Mouse (Mus musculus) adrenal gland, postnatal 4 days (tissue): ENCODE results near the gene Gpr1. TPM values are rescaled to one million over a fixed set of nuclear protein-coding genes. Genes with fewer than 3 reads are reported as not detected.

Experiments
- DNase-seq, 2 experiments: peaks; one replicate each; pipeline ENCODE4 v3.0.0; 2021 to 2022; ENCODE audit warnings: low spot score in 2 of 2, mixed read lengths in 2 of 2
- long read RNA-seq, 2 experiments: library from polyadenylated mRNA; stranded (forward); transcript quantifications; one replicate each; pipeline ENCODE4 v2.0.0; 2021
- total RNA-seq, 2 experiments: library from RNA; stranded (reverse); gene quantifications; 2 replicates each; pipeline ENCODE4 v1.2.3; 2021

The Gpr1 gene
- under 1 TPM; 0.20 to 0.53 TPM for total RNA-seq
- long read RNA-seq, experiment 1, result 0 reads
- long read RNA-seq, experiment 2, result 0 reads

DNA sequence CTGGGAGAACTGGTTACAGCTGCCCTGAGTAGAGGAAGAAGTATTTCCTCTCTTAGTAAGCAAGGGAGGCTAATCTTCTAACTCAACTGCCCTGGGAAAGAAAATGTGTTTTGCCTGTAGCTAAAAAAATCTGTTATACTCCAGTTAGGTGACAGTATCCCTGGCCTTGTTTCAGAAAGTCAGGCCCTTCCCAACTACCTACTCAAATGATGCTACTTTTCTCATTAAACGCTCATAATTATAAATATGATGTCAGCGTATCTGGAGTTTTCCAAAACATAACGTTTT, at the start of gene Gpr1:
Gpr1 (minus strand) TSS at position 273 of the 288 bp plus-strand sequence.
- no peak for DNase-seq

- DNase-seq, result no peak
Observed at GRCm38 (mm10) chr1:63263671-63264070, 49.3 kb upstream of the Gpr1 start.

GRCm38 (mm10) chr1:63261041-63261590, 46.8 kb upstream of the Gpr1 start:
- no peak for DNase-seq

DNA sequence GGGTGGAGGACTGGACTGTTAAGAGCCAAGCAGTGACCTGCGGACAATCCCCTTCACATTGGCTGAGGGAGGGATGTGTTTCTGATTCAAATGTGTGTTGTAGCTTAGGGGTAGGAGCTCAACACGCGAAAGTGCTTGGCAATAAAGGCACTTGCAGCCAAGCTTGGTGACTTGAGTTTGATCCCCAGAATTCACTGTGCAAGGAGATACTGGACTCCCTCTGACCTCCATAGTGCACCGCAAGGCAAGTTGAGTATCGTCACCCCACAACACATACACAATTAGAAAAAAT, 46.3 kb upstream of the Gpr1 start:
- no peak for DNase-seq

- DNase-seq, result no peak
Observed at GRCm38 (mm10) chr1:63259916-63260741, 45.8 kb upstream of the Gpr1 start.

- DNase-seq, result no peak
Observed at GRCm38 (mm10) chr1:63259271-63259830, 45.0 kb upstream of the Gpr1 start.

- DNase-seq, result no peak
Observed at GRCm38 (mm10) chr1:63258501-63258900, 44.2 kb upstream of the Gpr1 start.

GRCm38 (mm10) chr1:63256083-63256482, 41.7 kb upstream of the Gpr1 start:
- DNase-seq, result no peak

GRCm38 (mm10) chr1:63255101-63255500, 40.8 kb upstream of the Gpr1 start:
- DNase-seq, result no peak

GRCm38 (mm10) chr1:63253291-63253690, 38.9 kb upstream of the Gpr1 start:
- DNase-seq, result no peak

- no peak for DNase-seq
Observed at GRCm38 (mm10) chr1:63252351-63253209, 38.2 kb upstream of the Gpr1 start.

DNA sequence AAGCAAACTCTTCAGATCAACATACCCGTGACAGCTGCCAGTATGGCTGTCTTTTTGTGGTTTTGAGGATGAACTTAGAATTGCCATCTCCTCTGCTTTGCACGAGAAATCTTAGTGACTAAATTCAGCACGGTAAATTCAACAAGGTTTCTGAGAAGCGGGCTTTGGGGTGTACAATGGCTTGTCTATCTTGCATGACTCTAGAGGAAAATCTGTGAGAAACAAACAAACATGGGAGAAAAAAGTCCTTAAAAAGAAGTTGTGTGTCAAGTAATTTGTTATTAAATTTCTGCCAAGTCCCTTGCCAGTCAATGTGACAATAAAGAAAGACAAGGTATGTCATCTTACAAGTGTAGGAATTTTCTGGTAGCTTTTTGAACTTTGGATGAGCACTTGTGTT, 34.9 kb upstream of the Gpr1 start:
- no peak for DNase-seq

- no peak for DNase-seq
Observed at GRCm38 (mm10) chr1:63248360-63248851, 34.1 kb upstream of the Gpr1 start.

DNA sequence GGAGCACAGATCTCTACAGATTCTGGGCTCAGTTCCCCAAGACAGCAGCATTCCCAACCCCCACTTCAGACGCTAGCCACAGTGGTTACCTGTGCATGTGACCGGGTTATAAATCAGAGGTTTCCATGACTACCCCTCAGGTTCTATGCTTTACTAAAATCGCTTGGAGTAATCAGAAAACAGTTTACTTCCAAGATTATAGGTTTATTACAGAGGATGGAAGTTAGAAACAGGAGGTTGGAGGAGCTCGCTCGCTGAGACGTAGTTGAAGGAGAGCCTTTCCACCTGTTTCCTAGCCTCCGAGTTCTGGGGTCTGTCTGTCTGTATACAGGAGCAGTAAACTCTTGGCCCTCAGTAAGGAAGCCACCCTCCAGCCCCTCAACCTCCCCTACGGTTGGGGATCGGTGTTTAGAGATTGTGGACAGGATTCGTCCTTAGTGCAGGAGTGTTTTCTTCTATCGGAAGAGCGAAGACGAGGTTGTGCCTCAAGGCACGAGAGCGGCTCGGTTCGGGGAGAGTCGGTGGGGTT, 33.6 kb upstream of the Gpr1 start:
- DNase-seq, result no peak

GRCm38 (mm10) chr1:63246862-63247521, 32.6 kb upstream of the Gpr1 start:
- DNase-seq, result no peak

DNA sequence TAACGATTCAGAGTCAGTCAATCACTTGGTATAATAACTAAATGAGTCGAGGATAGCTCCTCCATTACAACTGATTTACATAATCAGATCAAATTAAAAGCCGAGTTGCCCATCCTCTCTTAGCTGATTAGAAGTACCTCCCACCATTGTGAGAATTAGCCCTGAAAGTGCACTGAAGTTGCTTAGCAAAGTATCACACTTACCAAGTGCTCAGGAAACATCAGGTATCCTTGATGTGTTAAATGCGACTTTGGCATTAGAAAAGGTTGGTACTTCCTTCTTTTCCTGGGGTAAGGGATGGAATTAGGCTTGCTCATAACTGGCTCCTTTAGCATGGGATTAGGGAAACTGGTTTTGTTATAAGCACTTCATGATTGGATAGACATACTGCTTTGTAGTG, 29.5 kb upstream of the Gpr1 start:
- DNase-seq, result no peak

DNA sequence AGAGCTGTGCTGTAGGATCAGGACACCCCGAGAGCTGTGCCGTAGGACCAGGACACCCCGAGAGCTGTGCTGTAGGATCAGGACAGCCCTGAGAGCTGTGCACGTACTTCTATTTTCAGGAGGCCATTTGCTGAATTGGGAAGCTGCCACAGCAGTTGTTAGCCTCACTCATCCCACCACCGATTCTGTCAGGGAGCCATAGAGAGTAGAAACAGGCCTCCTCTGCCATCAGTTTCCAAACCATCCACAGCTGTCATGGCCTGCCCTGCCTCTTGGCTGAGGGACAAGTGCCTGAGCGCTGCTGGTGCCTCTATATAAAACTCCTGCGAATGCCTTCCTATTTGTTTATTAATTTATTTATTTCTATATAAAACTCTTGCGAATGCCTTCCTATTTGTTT, 25.4 kb upstream of the Gpr1 start:
- no peak for DNase-seq

DNA sequence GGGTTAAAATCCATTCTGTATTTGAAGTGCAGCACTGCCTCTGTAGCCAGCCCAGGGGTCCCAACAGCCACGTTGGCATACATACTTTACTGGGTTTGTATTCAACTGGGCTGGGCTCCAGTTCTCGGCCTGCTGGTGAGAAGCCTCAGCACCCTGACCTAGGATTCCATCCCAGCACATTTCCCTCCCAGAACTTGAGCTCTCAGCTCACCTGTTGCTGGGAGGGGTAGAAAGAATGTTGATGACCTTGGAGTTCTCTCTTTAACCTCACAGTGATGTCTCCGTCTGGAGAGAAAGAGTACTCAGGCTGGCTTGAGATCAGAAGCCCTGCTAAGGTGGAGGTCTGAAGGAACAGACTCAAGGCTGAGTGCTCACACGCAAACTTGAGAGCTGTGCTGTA, 25.0 kb upstream of the Gpr1 start:
- DNase-seq, result no peak

DNA sequence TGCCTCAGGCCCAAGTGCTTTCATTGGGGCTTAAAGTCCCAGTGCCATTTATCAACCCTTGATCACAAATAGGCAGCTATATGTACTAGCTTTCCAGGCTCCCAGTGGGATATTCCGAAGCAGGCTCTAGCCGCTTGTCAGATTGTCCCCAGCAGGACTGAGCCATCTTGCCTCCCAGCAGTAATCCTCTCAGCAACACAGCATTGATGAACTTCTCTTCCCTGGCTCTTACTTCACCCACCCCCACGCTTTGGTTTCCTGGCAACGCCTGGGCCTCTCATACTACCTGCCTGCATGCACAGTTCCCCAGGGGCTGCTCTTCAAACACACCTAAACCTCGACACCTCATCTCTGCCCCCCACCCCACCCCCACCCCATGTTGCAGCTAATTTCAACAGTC, 23.0 kb upstream of the Gpr1 start:
- DNase-seq, result no peak

- no peak for DNase-seq
Observed at GRCm38 (mm10) chr1:63227241-63227640, 12.9 kb upstream of the Gpr1 start.

DNA sequence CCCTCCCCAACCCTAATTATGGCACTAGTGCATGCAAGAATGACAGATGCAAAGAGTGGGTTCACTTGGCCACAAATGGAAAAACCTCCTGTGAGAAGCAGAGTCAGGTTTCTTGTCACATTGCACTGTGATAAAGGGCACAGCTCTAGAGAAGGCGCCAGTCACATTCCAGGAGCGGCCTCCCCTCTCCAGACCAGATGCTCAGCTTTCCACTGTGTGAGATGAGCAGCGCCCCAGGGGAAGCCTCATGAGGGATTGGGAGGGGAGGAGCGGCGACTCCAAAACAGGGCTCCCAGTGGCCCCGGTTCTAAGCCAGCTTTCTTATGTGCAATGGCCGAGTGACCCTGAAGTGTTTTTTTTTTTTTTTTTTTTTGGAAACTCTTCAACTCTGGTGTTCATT, 11.5 kb upstream of the Gpr1 start:
- DNase-seq, result no peak
